Mouse (Mus musculus) heart, postnatal 0 days (tissue): ENCODE measurements around the gene Iqcf1. TPM values are rescaled to one million over a fixed set of nuclear protein-coding genes. Genes with fewer than 3 reads are reported as not detected.

Experiments used
- ATAC-seq: fragments of 200-750 bp; cut with Nextera tagmentation; 2 replicates; pipeline ENCODE4 v1.8.0; 2017; ENCODE audit warnings: low read depth, moderate number of reproducible peaks, moderate library complexity; ENCODE audit not compliant: insufficient read depth
- DNase-seq: peaks from one replicate; pipeline ENCODE4 v3.0.0-alpha.2; 2016; ENCODE audit warnings: low spot score
- H3K27ac ChIP-seq: fragments of 300-500 bp; sonication (generic); 2 replicates; pipeline ENCODE4 v1.5.1; 2014; ENCODE audit warnings: low read depth, mild to moderate bottlenecking
- H3K27me3 ChIP-seq: fragments of 300-500 bp; sonication (generic); 2 replicates; pipeline ENCODE4 v1.6.1; 2014; ENCODE audit warnings: low read length, mixed read lengths; ENCODE audit not compliant: control insufficient read depth, insufficient read depth
- H3K36me3 ChIP-seq: fragments of 300-500 bp; sonication (generic); replicated peaks from 2 replicates; pipeline ENCODE4 v1.6.1; 2014; ENCODE audit warnings: low read length, mixed read lengths; ENCODE audit not compliant: control insufficient read depth, insufficient read depth
- H3K4me1 ChIP-seq: fragments of 300-500 bp; sonication (generic); 2 replicates; pipeline ENCODE4 v1.6.1; 2014; ENCODE audit warnings: antibody characterized with exemption; ENCODE audit not compliant: control insufficient read depth, insufficient read depth
- H3K4me2 ChIP-seq: fragments of 300-500 bp; sonication (generic); 2 replicates; pipeline ENCODE4 v1.6.1; 2014; ENCODE audit warnings: low read depth, mild to moderate bottlenecking, low read length, moderate library complexity
- H3K4me3 ChIP-seq: fragments of 300-500 bp; sonication (generic); 2 replicates; pipeline ENCODE4 v1.5.1; 2014; ENCODE audit warnings: low read depth, low read length
- H3K9ac ChIP-seq: fragments of 300-500 bp; sonication (generic); replicated peaks from 2 replicates; pipeline ENCODE4 v1.6.1; 2014; ENCODE audit warnings: low read depth, low read length, mixed read lengths
- H3K9me3 ChIP-seq: fragments of 300-500 bp; sonication (generic); replicated peaks from 2 replicates; pipeline ENCODE4 v1.6.1; 2016; ENCODE audit warnings: low read length; ENCODE audit not compliant: control insufficient read depth
- CTCF ChIP-seq: IDR thresholded peaks from 2 replicates; pipeline ENCODE4 v1.5.1; 2016; ENCODE audit warnings: antibody characterized with exemption, control low read depth, low read depth
- EP300 ChIP-seq: IDR thresholded peaks from 2 replicates; pipeline ENCODE4 v1.6.1; 2016; ENCODE audit warnings: antibody characterized with exemption, low read depth
- WGBS: fragments of 180-500 bp; shearing (Covaris S2); extraction: QIAGEN DNeasy Blood & Tissue Kit; methylation state at CpG from one replicate; pipeline ENCODE4 v1.1.7; 2014; 5-methylcytosine and 5-hydroxymethylcytosine counted together
- polyA plus RNA-seq: library from polyadenylated mRNA; unstranded; fragments of >200 nt; fragmentation: Nextera tagmentation; extraction: Ambion mirVana; gene quantifications from 2 replicates; pipeline ENCODE4 v1.2.1, GENCODE M21; 2015
- total RNA-seq: library from RNA; depleted of rRNA; stranded (reverse); fragments of >200 nt; gene quantifications from 2 replicates; pipeline ENCODE4 v1.2.3, GENCODE M21; 2014; ENCODE audit warnings: low replicate concordance

The Iqcf1 gene
- total and polyA plus RNA-seq, 2 experiments from 2014 or later, result not detected

GRCm38 (mm10) chr9:106470991-106471750 is 28.6 kb upstream of the Iqcf1 start:
- ATAC-seq (no peak), DNase-seq (no peak)
- TF ChIP-seq EP300, result no peak
- no peak for TF ChIP-seq CTCF
- Histone ChIP-seq H3K4me2 (peak overlapping the region; percentile 35; the same call in 1 of the 2 replicates), H3K27ac (no peak overlapping the region), H3K9me3 (no peaks in the 10 kb centered on the region), H3K4me3 (no peak overlapping the region), H3K4me1 (peaks cover 15% of the 10 kb centered on the region), H3K27me3 (no peaks in the 10 kb centered on the region), H3K9ac (no peak overlapping the region), H3K36me3 (no peaks in the 10 kb centered on the region)
- 71% methylated on average over 14 of the region's 14 CpGs for WGBS

- peak; percentile 23 for ATAC-seq
- peak overlapping the region; percentile 35; the same call in 1 of the 2 replicates for H3K4me2 ChIP-seq
- peak; percentile 73 for DNase-seq
- peaks cover 20% of the 10 kb centered on the region for H3K4me1 ChIP-seq
- H3K27ac ChIP-seq, result peak overlapping the region; percentile 32; the same call in 1 of the 2 replicates
- WGBS, result 17% methylated on average over 5 of the region's 5 CpGs
- no peak for TF ChIP-seq EP300
- TF ChIP-seq CTCF, result no peak
- no peak overlapping the region for H3K9ac ChIP-seq
- H3K36me3 ChIP-seq, result no peaks in the 10 kb centered on the region
- no peaks in the 10 kb centered on the region for H3K27me3 ChIP-seq
- H3K9me3 ChIP-seq, result no peaks in the 10 kb centered on the region
- no peak overlapping the region for H3K4me3 ChIP-seq
These were observed 27.9 kb upstream of the Iqcf1 start for GRCm38 (mm10) chr9:106471892-106472291.

- peak overlapping the region; percentile 32 for H3K27ac ChIP-seq
- DNase-seq (no peak), ATAC-seq (no peak)
- H3K4me2 ChIP-seq, result no peak overlapping the region
- no peaks in the 10 kb centered on the region for H3K9me3 ChIP-seq
- no peak overlapping the region for H3K4me3 ChIP-seq
- no peaks in the 10 kb centered on the region for H3K27me3 ChIP-seq
- no peaks in the 10 kb centered on the region for H3K36me3 ChIP-seq
- TF ChIP-seq EP300 (no peak), CTCF (no peak)
- H3K4me1 ChIP-seq, result peaks cover 21% of the 10 kb centered on the region
- H3K9ac ChIP-seq, result no peak overlapping the region
- WGBS, result 45% methylated on average over 4 of the region's 4 CpGs
These were observed 27.4 kb upstream of the Iqcf1 start for GRCm38 (mm10) chr9:106472321-106472720.

- TF ChIP-seq EP300 (no peak), CTCF (no peak)
- Histone ChIP-seq H3K4me1 (peaks cover 30% of the 10 kb centered on the region), H3K27ac (peak overlapping the region; percentile 32; the same call in 1 of the 2 replicates), H3K4me2 (no peak overlapping the region), H3K9ac (no peak overlapping the region), H3K9me3 (no peaks in the 10 kb centered on the region), H3K4me3 (no peak overlapping the region), H3K36me3 (no peaks in the 10 kb centered on the region), H3K27me3 (no peaks in the 10 kb centered on the region)
- WGBS, result 96% methylated on average over 16 of the region's 16 CpGs
- ATAC-seq, result no peak
- DNase-seq, result no peak
These were observed 26.6 kb upstream of the Iqcf1 start for GRCm38 (mm10) chr9:106473081-106473752.

DNA sequence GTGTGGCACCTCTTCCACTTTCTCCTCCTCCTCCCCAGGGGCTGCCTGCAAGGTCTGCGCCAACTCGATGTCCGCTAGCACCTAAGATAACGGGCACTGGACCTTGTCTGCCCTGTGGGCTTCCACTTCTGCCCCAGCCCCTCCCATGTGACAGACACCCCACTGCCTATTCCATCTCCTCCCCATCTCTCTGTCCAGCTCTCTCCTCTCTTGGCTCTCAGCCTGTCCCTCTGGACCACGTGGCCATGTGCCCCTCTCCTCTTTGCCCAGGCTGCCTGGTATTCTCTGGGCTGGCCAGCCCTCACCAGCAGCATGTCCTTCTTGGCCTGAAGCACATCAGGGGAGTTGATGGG is 26.0 kb upstream of the Iqcf1 start:
- no peak for DNase-seq
- WGBS, result 74% methylated on average over 5 of the region's 5 CpGs

More for the DNA sequence above, 26.0 kb upstream of the Iqcf1 start:
- H3K27me3 ChIP-seq, result no peaks in the 10 kb centered on the region
- no peak overlapping the region for H3K27ac ChIP-seq
- no peaks in the 10 kb centered on the region for H3K9me3 ChIP-seq
- TF ChIP-seq EP300 (no peak), CTCF (no peak)
- no peak overlapping the region for H3K4me2 ChIP-seq
- ATAC-seq, result no peak
- H3K4me1 ChIP-seq, result peaks cover 32% of the 10 kb centered on the region
- no peak overlapping the region for H3K9ac ChIP-seq
- no peaks in the 10 kb centered on the region for H3K36me3 ChIP-seq
- no peak overlapping the region for H3K4me3 ChIP-seq
